Mouse (Mus musculus): ENCODE data around the gene Brd3os. TPM values are rescaled to one million over a fixed set of nuclear protein-coding genes. Genes with fewer than 3 reads are reported as not detected.

The Brd3os gene
- polyA plus RNA-seq, 1 experiment from 2014 or later: 13.1 TPM

- no peaks in the 10 kb centered on the region for H3K36me3 ChIP-seq (ENCODE audit: insufficient read depth, low read length)
- H3K27me3 ChIP-seq (ENCODE audit: insufficient read depth, low read length): no peaks in the 10 kb centered on the region
- H3K9me3 ChIP-seq (ENCODE audit: low read length): no peaks in the 10 kb centered on the region
- H3K4me1 ChIP-seq (ENCODE audit: insufficient read depth, low read length): peaks cover 5% of the 10 kb centered on the region
- H3K4me3 ChIP-seq (ENCODE audit: low read length): no peak overlapping the region
- no peak overlapping the region for H3K9ac ChIP-seq (replicated peaks; ENCODE audit: low read length)
- no peak overlapping the region for H3K4me2 ChIP-seq (replicated peaks; ENCODE audit: low read depth, low read length)
- no peak for ATAC-seq (ENCODE audit: low FRiP score, low TSS enrichment)
- H3K27ac ChIP-seq (ENCODE audit: low read length): no peak overlapping the region
- 69% methylated on average over 2 of the region's 2 CpGs for WGBS
Measured at GRCm38 (mm10) chr2:27432599-27432998, 9.5 kb upstream of the Brd3os start.

- WGBS: 80% methylated on average over 1 of the region's 1 CpGs
Measured at GRCm38 (mm10) chr2:27437876-27438275, 4.2 kb upstream of the Brd3os start.

GRCm38 (mm10) chr2:27438281-27438680, 3.8 kb upstream of the Brd3os start:
- H3K9me3 ChIP-seq (ENCODE audit: low read length): no peaks in the 10 kb centered on the region
- ATAC-seq (ENCODE audit: low FRiP score, low TSS enrichment): no peak
- no peak overlapping the region for H3K9ac ChIP-seq (replicated peaks; ENCODE audit: low read length)
- H3K36me3 ChIP-seq (ENCODE audit: insufficient read depth, low read length): no peaks in the 10 kb centered on the region
- peaks cover 3% of the 10 kb centered on the region for H3K4me1 ChIP-seq (ENCODE audit: insufficient read depth, low read length)
- H3K4me2 ChIP-seq (replicated peaks; ENCODE audit: low read depth, low read length): no peak overlapping the region
- no peak overlapping the region for H3K4me3 ChIP-seq (ENCODE audit: low read length)
- 13% methylated on average over 11 of the region's 11 CpGs for WGBS
- no peak overlapping the region for H3K27ac ChIP-seq (ENCODE audit: low read length)
- no peaks in the 10 kb centered on the region for H3K27me3 ChIP-seq (ENCODE audit: insufficient read depth, low read length)

More at GRCm38 (mm10) chr2:27437876-27438275, 4.2 kb upstream of the Brd3os start:
- Histone ChIP-seq H3K9me3 (ENCODE audit: low read length) (no peaks in the 10 kb centered on the region), H3K4me2 (replicated peaks; ENCODE audit: low read depth, low read length) (no peak overlapping the region), H3K4me3 (ENCODE audit: low read length) (no peak overlapping the region), H3K27ac (ENCODE audit: low read length) (no peak overlapping the region), H3K36me3 (ENCODE audit: insufficient read depth, low read length) (no peaks in the 10 kb centered on the region), H3K27me3 (ENCODE audit: insufficient read depth, low read length) (no peaks in the 10 kb centered on the region), H3K9ac (replicated peaks; ENCODE audit: low read length) (no peak overlapping the region), H3K4me1 (ENCODE audit: insufficient read depth, low read length) (no peaks in the 10 kb centered on the region)
- no peak for ATAC-seq (ENCODE audit: low FRiP score, low TSS enrichment)

GRCm38 (mm10) chr2:27442708-27443449, 755 bp downstream of the Brd3os start:
- peak overlapping the region; percentile 40 for H3K27ac ChIP-seq (ENCODE audit: low read length)
- peak overlapping the region; percentile 79 for H3K9ac ChIP-seq (replicated peaks; ENCODE audit: low read length)
- WGBS: 33% methylated on average over 18 of the region's 20 CpGs
- peak overlapping the region; percentile 65 for H3K4me3 ChIP-seq (ENCODE audit: low read length)
- no peaks in the 10 kb centered on the region for H3K27me3 ChIP-seq (ENCODE audit: insufficient read depth, low read length)
- H3K4me2 ChIP-seq (replicated peaks; ENCODE audit: low read depth, low read length): peak overlapping the region; percentile 77
- no peaks in the 10 kb centered on the region for H3K9me3 ChIP-seq (ENCODE audit: low read length)
- H3K4me1 ChIP-seq (ENCODE audit: insufficient read depth, low read length): peaks cover 6% of the 10 kb centered on the region
- H3K36me3 ChIP-seq (ENCODE audit: insufficient read depth, low read length): peaks cover 33% of the 10 kb centered on the region
- peak; percentile 60 for ATAC-seq (ENCODE audit: low FRiP score, low TSS enrichment)

- Histone ChIP-seq H3K27ac (ENCODE audit: low read length) (no peak overlapping the region), H3K9me3 (ENCODE audit: low read length) (no peaks in the 10 kb centered on the region), H3K4me1 (ENCODE audit: insufficient read depth, low read length) (peaks cover 6% of the 10 kb centered on the region), H3K4me2 (replicated peaks; ENCODE audit: low read depth, low read length) (peak overlapping the region; percentile 77), H3K9ac (replicated peaks; ENCODE audit: low read length) (no peak overlapping the region), H3K4me3 (ENCODE audit: low read length) (peak overlapping the region; percentile 65), H3K36me3 (ENCODE audit: insufficient read depth, low read length) (peaks cover 38% of the 10 kb centered on the region), H3K27me3 (ENCODE audit: insufficient read depth, low read length) (no peaks in the 10 kb centered on the region)
- WGBS: 72% methylated on average over 5 of the region's 5 CpGs
- no peak for ATAC-seq (ENCODE audit: low FRiP score, low TSS enrichment)
Measured at GRCm38 (mm10) chr2:27443450-27443708, 1.3 kb downstream of the Brd3os start.

GRCm38 (mm10) chr2:27445910-27446309, 3.8 kb downstream of the Brd3os start:
- Histone ChIP-seq H3K27ac (ENCODE audit: low read length) (no peak overlapping the region), H3K9ac (replicated peaks; ENCODE audit: low read length) (no peak overlapping the region), H3K4me2 (replicated peaks; ENCODE audit: low read depth, low read length) (no peak overlapping the region), H3K4me3 (ENCODE audit: low read length) (no peak overlapping the region), H3K36me3 (ENCODE audit: insufficient read depth, low read length) (peaks cover 63% of the 10 kb centered on the region), H3K4me1 (ENCODE audit: insufficient read depth, low read length) (peaks cover 6% of the 10 kb centered on the region), H3K27me3 (ENCODE audit: insufficient read depth, low read length) (no peaks in the 10 kb centered on the region), H3K9me3 (ENCODE audit: low read length) (no peaks in the 10 kb centered on the region)
- 91% methylated on average over 3 of the region's 3 CpGs for WGBS
- ATAC-seq (ENCODE audit: low FRiP score, low TSS enrichment): no peak

GRCm38 (mm10) chr2:27446812-27447211, 4.7 kb downstream of the Brd3os start:
- no peak overlapping the region for H3K4me3 ChIP-seq (ENCODE audit: low read length)
- H3K36me3 ChIP-seq (ENCODE audit: insufficient read depth, low read length): peaks cover 70% of the 10 kb centered on the region
- no peak for ATAC-seq (ENCODE audit: low FRiP score, low TSS enrichment)
- no peak overlapping the region for H3K9ac ChIP-seq (replicated peaks; ENCODE audit: low read length)
- H3K27ac ChIP-seq (ENCODE audit: low read length): no peak overlapping the region
- H3K27me3 ChIP-seq (ENCODE audit: insufficient read depth, low read length): no peaks in the 10 kb centered on the region
- H3K4me2 ChIP-seq (replicated peaks; ENCODE audit: low read depth, low read length): no peak overlapping the region
- no peaks in the 10 kb centered on the region for H3K9me3 ChIP-seq (ENCODE audit: low read length)
- WGBS: 93% methylated on average over 8 of the region's 8 CpGs
- H3K4me1 ChIP-seq (ENCODE audit: insufficient read depth, low read length): peaks cover 6% of the 10 kb centered on the region

GRCm38 (mm10) chr2:27447782-27448181, 5.7 kb downstream of the Brd3os start:
- H3K4me1 ChIP-seq (ENCODE audit: insufficient read depth, low read length): peaks cover 6% of the 10 kb centered on the region
- no peak for ATAC-seq (ENCODE audit: low FRiP score, low TSS enrichment)
- H3K4me3 ChIP-seq (ENCODE audit: low read length): no peak overlapping the region
- no peak overlapping the region for H3K27ac ChIP-seq (ENCODE audit: low read length)
- no peak overlapping the region for H3K9ac ChIP-seq (replicated peaks; ENCODE audit: low read length)
- peaks cover 77% of the 10 kb centered on the region for H3K36me3 ChIP-seq (ENCODE audit: insufficient read depth, low read length)
- 86% methylated on average over 5 of the region's 5 CpGs for WGBS
- no peaks in the 10 kb centered on the region for H3K9me3 ChIP-seq (ENCODE audit: low read length)
- H3K27me3 ChIP-seq (ENCODE audit: insufficient read depth, low read length): no peaks in the 10 kb centered on the region
- H3K4me2 ChIP-seq (replicated peaks; ENCODE audit: low read depth, low read length): no peak overlapping the region

GRCm38 (mm10) chr2:27450226-27450625, 8.1 kb downstream of the Brd3os start:
- Histone ChIP-seq H3K4me2 (replicated peaks; ENCODE audit: low read depth, low read length) (no peak overlapping the region), H3K27ac (ENCODE audit: low read length) (no peak overlapping the region), H3K36me3 (ENCODE audit: insufficient read depth, low read length) (peaks cover 92% of the 10 kb centered on the region), H3K4me1 (ENCODE audit: insufficient read depth, low read length) (no peaks in the 10 kb centered on the region), H3K4me3 (ENCODE audit: low read length) (no peak overlapping the region), H3K9ac (replicated peaks; ENCODE audit: low read length) (no peak overlapping the region), H3K9me3 (ENCODE audit: low read length) (no peaks in the 10 kb centered on the region), H3K27me3 (ENCODE audit: insufficient read depth, low read length) (no peaks in the 10 kb centered on the region)
- ATAC-seq (ENCODE audit: low FRiP score, low TSS enrichment): no peak
- WGBS: 83% methylated on average over 14 of the region's 14 CpGs

GRCm38 (mm10) chr2:27459735-27460134, 17.6 kb downstream of the Brd3os start:
- no peaks in the 10 kb centered on the region for H3K4me1 ChIP-seq (ENCODE audit: insufficient read depth, low read length)
- H3K27me3 ChIP-seq (ENCODE audit: insufficient read depth, low read length): no peaks in the 10 kb centered on the region
- H3K4me2 ChIP-seq (replicated peaks; ENCODE audit: low read depth, low read length): no peak overlapping the region
- peaks cover 94% of the 10 kb centered on the region for H3K36me3 ChIP-seq (ENCODE audit: insufficient read depth, low read length)
- ATAC-seq (ENCODE audit: low FRiP score, low TSS enrichment): no peak
- no peak overlapping the region for H3K4me3 ChIP-seq (ENCODE audit: low read length)
- WGBS: 82% methylated on average over 7 of the region's 7 CpGs
- no peak overlapping the region for H3K9ac ChIP-seq (replicated peaks; ENCODE audit: low read length)
- no peaks in the 10 kb centered on the region for H3K9me3 ChIP-seq (ENCODE audit: low read length)
- H3K27ac ChIP-seq (ENCODE audit: low read length): no peak overlapping the region

Measured in kidney, embryonic 16.5 days (tissue).